Mouse (Mus musculus) MN1 (cell line): ENCODE data around the gene Ankib1.
A peak's percentile ranks its signal among the peaks of the same experiment; 100 is the strongest.
"Not testable (repeated sequence)": the region's sequence is repeated elsewhere in the genome, so short reads cannot be mapped to it uniquely, and the experiment has no call there.

Source experiments
- DNase-seq: peaks from one replicate; pipeline ENCODE4 v3.0.0-alpha.2; 2016; ENCODE audit warnings: low spot score

The Ankib1 gene

GRCm38 (mm10) chr5:3802433-3803291, at the start of gene Ankib1, which contains the start of gene Krit1:
Ankib1 (minus strand) TSS chr5:3802925.
Krit1 (plus strand) TSS chr5:3803184.
- DNase-seq, result peak; percentile 92

- no peak for DNase-seq
These were observed 42.3 kb upstream of the Ankib1 start, which contains the start of gene Lrrd1 for GRCm38 (mm10) chr5:3845026-3845425. Lrrd1 (plus strand) TSS chr5:3845173.

DNA sequence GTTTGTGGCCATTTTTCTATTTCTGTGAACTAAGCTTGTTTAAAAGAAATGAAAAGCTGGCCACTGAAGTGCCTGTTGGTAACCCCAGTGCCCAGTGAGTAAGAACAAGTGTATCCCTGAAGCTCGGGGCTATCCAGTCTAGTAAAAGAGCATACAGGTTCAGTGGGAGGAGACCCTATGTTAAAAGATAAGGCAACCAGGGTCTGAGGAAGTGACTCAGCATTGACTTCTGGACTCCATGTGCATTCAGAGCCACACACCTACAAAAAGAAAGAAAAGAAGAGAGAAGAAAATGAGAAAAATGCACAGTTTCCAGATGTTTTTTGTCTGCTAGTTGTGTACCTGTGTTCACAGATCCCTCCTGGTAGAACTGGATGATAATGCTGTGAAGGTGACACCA, 31.4 kb upstream of the Ankib1 start:
- no peak for DNase-seq

- no peak for DNase-seq
These were observed 5.7 kb upstream of the Ankib1 start for GRCm38 (mm10) chr5:3808472-3808871.

- peak; percentile 76 for DNase-seq
These were observed 804 bp upstream of the Ankib1 start for GRCm38 (mm10) chr5:3803292-3804165.

GRCm38 (mm10) chr5:3801672-3802432, 873 bp downstream of the Ankib1 start:
- DNase-seq, result peak; percentile 32

GRCm38 (mm10) chr5:3800881-3801280, 1.8 kb downstream of the Ankib1 start:
- DNase-seq, result no peak

DNA sequence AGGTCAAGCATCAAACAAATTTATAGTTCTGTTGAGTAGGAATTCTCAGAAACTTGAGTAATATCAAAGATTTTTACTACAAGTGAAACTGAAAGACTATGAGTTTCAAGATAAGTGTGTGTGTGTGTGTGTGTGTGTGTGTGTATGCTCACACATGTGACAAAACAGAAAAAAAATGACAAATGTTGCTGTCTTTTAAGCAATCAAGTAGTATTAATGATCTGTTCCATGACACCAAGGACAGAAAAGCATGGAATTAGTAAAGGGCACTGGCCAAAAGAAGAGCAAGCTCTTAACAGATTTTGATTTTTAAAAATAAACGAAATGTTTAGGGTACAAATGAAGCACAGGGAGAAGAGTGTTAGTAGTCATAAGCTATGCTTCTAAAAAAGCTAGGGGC, 2.7 kb downstream of the Ankib1 start:
- DNase-seq, result no peak

GRCm38 (mm10) chr5:3798656-3799055, 4.1 kb downstream of the Ankib1 start:
- DNase-seq, result not testable (repeated sequence)

GRCm38 (mm10) chr5:3797101-3797500, 5.6 kb downstream of the Ankib1 start:
- DNase-seq, result not testable (repeated sequence)

GRCm38 (mm10) chr5:3791048-3791447, 11.7 kb downstream of the Ankib1 start:
- DNase-seq, result no peak

GRCm38 (mm10) chr5:3787548-3787947, 15.2 kb downstream of the Ankib1 start:
- peak; percentile 58 for DNase-seq

GRCm38 (mm10) chr5:3784751-3785496, 17.8 kb downstream of the Ankib1 start:
- DNase-seq, result no peak

DNA sequence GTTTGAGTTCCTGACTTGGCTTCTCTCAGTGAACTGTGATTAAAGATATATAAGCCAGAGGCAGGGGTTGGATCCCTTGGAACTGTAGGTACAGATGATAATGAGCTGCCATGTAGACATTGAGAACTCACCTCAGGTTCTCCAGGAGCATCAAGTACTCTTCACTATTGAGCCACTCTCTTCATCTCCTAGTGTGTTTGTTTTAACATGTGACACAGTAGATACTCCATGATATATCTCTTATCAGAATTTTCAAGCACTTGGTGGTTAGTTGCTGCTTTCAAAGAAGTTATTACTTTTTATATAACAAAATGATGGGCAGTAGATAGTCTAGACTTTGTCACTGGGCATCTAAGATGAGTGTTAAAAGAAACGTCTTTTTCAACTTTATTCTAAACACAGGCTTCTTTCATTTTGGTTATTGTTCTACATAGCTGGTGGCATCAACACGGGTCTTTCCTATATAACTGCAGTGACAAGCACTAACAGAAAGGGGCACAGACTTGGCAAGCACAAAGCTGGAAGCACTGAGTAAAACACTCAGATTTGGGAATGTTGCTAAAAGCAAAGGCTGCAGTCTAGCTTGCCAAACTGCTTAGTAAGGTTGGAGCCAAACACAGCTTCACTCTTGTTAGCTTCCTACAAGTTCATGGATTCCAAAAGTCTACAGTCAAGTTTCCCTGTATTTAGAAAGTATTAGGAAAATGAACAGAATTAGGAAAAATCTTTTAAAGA, 18.6 kb downstream of the Ankib1 start:
- no peak for DNase-seq

DNA sequence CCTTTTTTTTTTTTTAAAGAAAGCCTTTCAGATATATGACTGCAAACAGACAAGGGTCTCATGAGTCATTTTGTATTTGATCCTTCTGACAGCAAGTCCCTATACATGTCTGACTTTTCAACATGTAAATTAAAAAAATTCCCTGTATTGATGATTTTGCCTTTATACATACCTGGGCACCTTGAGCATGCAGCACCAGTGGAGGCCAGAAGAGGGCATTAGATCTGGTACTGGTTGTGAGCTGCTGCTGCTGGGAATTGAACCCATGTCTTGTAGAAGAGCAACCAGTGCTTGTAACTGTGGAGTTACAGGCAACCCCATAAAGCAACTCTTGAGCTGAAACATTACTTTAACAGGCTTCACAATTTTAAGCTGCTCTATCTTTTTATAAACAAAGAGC, 20.1 kb downstream of the Ankib1 start:
- no peak for DNase-seq

DNA sequence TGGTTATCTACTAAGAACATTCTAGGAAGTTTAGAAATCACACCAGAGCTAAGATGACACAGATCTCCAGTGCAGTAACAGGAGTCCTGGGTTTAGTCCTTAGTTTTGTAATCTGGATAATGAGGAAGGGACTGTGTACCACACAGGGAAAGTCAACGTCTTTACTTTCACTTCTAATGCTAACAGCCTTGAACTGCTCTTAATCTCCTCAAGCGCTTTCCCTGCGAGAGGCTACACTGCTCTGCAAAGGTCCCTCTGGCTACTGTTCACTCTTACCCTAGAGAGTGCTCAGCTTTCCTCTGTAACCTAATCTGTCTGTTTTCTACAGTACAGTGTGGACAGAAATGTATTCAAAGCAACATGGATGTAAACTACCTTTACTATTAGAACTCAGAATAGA, 30.7 kb downstream of the Ankib1 start:
- no peak for DNase-seq

DNA sequence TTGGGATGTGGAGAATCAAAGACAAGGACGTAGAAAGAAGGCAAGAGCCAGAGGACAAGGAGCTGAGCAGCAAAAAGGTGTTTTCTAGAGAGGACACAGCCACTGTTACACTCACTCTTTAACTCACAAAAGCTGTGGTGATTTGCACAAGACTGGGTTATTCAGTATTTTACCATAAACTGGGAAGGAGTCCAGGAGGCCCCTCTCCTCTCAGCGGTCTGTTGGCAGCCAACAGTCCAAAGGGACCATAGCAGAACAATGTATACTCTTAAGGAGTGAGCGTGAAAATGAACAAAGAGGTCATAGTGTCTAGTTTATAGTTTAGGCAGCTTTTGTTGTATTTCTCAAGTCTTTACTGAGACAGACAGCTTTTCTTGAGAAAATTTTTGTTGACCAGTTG, 31.2 kb downstream of the Ankib1 start:
- no peak for DNase-seq

GRCm38 (mm10) chr5:3750536-3750935, 52.2 kb downstream of the Ankib1 start:
- not testable (repeated sequence) for DNase-seq

DNA sequence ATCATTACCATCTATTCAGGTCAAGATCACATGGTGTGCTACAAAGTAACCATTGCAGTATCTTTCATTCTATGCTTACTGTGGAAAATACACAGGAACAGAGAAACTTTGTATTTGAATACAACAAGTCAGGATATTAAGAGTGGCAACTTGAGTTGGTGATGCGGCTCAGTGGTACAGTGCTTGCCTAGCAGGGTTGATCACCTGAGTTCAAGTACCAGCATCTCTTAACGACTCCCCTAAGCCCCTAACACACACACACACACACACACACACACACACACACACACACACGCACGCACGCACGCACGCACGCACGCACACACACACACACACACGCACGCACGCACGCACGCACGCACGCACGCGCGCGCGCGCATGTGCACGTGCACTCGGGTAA, 69.9 kb downstream of the Ankib1 start:
- not testable (repeated sequence) for DNase-seq

- peak; percentile 21 for DNase-seq
These were observed 73.9 kb downstream of the Ankib1 start for GRCm38 (mm10) chr5:3728820-3729219.

GRCm38 (mm10) chr5:3725491-3725890, 77.2 kb downstream of the Ankib1 start:
- no peak for DNase-seq
